Mouse (Mus musculus) cerebellum, postnatal 10 days (tissue): ENCODE data around the gene Xlr5a.
"Not testable (repeated sequence)": the region's sequence is repeated elsewhere in the genome, so short reads cannot be mapped to it uniquely, and the experiment has no call there.

Experiments
- DNase-seq, 2 experiments: peaks; one replicate each; pipeline ENCODE4 v3.0.0; 2021; ENCODE audit warnings: mixed read lengths in 2 of 2

Gene Xlr5a

GRCm38 (mm10) chrX:73143218-73143618 lies 149.6 kb downstream of the Xlr5a start:
- not testable (repeated sequence) for DNase-seq

DNA sequence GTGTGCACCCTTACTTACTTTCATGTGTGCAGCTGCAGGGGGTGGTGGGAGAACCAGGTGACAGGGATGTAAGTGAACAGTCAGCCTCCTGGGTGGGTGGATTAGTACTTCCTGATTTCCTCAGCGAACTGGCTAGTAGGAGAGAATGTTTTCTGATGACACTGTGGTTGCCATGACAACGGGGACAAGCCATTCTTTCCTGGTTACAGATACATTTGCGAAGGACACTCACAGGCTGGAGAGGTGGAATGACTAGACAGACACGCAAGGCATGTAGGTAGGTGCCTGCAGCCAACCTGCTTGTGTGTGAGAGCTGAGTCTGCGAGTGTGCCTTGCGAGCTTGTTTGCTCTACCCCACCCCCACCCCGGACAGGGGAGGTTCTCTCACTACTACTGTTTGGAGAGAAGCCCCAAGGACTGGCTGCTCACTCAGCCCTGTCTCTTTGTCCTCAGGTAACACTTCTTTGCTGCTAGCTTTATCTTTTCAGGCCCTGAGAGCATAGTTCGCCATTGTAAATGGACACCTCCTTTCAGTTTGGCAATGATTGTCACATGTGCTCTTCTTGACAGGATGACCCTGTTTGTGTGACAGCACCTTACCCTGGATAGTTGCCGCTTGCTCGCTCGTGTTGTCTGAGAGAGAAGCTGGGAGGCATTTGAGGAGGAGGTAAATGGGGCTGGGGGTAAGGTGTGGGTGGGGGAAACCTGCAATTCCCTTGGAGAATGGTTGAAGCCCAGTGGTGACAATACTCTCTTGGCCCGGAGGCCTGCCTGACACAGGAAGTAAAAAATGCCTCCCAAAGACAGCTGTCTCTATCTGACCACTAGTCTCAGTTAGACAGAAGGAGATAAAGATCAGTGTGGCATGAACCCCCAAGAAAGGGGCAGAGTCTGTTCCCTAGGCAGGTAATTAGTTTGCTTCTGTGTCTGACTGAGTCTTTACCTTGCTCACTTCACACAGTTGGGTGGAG lies 169.6 kb downstream of the Xlr5a start:
- DNase-seq: not testable (repeated sequence)

GRCm38 (mm10) chrX:73116747-73117146 lies 176.0 kb downstream of the Xlr5a start, which contains the start of gene Gm14685:
Gm14685 (plus strand) TSS chrX:73117047.
- DNase-seq: not testable (repeated sequence)

- peak in 1 of 2 experiments; percentile 3 for DNase-seq
Measured at GRCm38 (mm10) chrX:73096941-73097508, 195.8 kb downstream of the Xlr5a start, which contains the start of gene Xlr3a. Xlr3a (minus strand) TSS chrX:73097095.

GRCm38 (mm10) chrX:73082267-73083055 lies 210.3 kb downstream of the Xlr5a start, which contains the start of gene Xlr4a:
Xlr4a (minus strand) TSS chrX:73082478.
- DNase-seq: not testable (repeated sequence)

DNA sequence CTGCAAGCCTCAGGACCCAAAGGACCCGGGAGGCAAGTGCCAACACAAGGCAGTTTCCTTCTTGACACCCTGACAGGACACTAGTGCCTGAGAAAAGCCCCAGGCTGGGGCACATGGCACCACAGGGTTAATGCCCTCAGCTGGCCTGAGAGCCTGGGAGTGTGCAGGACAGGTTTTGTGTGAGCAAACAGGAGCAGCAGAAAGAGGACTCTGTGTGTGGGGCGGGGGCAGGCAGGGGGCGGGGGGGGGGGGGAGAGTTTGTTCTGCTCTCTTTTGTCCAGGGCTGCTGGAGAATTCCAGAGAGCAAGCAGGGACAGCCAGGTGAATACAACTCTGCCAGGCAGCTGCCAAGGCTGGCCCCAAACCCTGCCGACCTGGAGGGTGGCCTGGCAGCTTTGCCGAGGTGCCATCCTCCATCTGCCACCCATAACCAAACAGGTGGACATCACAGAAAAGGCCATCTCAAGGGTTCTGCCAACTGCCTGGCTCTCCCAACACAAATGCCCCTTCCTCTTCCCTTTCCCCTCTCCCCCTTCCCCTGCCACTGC lies 225.9 kb downstream of the Xlr5a start:
- not testable (repeated sequence) for DNase-seq

GRCm38 (mm10) chrX:73064415-73064793 lies 228.4 kb downstream of the Xlr5a start, which contains the start of gene Pnma3:
Pnma3 (plus strand) TSS chrX:73064787.
- peak; percentile 29 to 37 for DNase-seq

DNA sequence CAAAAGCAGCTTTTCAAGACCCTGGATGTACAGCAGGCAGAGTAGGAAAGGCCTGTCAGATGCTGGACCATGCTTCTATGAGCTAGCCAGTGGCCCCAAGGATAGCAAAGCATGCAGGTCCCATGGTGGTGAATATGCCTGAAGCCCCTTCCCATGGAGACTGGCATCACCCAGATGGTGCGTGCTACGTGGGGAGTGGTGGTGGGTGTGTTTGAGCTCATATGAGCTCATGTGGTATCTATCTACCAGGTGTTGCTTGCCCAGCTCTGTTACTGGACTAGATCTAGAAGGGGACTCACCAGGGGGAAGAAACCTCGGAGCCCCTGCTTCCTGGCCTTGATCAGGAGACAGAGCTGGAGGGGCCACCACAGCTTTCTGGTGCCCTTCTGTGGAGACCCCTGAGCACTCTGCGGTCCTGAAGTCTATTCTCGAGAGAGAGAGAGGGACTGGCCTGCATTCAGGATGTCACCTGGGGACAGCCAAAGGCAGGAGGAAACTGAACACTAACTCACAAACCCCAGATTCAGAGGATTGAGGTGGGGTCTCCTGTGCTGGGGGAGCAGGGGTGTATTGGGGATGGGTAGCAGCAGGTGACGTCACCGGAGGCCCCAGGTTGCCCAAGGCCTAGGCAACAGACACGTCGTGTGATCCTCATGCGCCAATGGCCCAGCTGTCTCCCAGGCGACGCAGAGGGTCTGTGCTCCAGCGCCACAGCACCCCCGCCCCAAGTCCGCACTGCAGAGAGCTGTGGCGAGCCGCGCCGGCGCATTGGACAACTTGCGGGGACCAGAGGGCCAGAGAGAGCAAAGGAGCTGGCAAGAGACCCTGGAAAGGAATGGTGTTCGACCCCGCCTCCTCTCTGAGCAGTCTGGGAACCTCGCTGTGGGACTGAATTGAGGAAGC lies 229.0 kb downstream of the Xlr5a start:
- DNase-seq: peak; percentile 73 to 78

- no peak for DNase-seq
Measured at GRCm38 (mm10) chrX:73062323-73062722, 230.5 kb downstream of the Xlr5a start.

DNA sequence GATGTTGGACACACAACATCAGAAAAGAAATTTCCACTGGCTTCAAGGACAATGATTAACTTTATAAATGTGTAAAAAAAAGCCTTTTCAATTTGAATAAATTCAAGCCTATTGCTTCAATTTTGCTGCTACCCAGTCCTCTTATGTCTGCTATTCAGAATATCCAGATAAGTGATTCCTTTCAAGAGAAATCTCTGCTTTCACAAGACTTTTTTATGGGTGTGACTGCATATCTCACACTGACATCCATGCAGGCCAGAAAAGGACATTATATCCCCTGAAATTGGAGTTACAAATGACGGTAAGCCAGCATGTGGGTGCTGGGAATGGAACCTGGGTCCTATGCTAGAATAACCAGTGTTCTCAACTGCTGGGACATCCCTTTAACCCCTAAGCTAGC lies 231.2 kb downstream of the Xlr5a start:
- no peak for DNase-seq
